Mouse (Mus musculus) right cerebral cortex, postnatal 36 days (tissue): ENCODE results near the gene Ccdc167.

Experiments
- DNase-seq, 2 experiments: peaks; one replicate each; pipeline ENCODE4 v3.0.0; 2022; ENCODE audit warnings: low spot score in 2 of 2, mixed read lengths in 1 of 2

Gene Ccdc167

GRCm38 (mm10) chr17:29637377-29637776 lies 79.5 kb downstream of the Ccdc167 start:
- DNase-seq, result no peak
